Mouse (Mus musculus) spleen, embryonic (tissue): ENCODE measurements around the gene Rapgef6.

Experiments
- CTCF ChIA-PET: fragments of 350-600 bp; sonication (Branson Sonifier 250); formaldehyde crosslinking; loops from one replicate; lab custom pipeline; 2022; lab: Charles Lee

The Rapgef6 gene

GRCm38 (mm10) chr11:54729311-54729710 is 206.7 kb downstream of the Rapgef6 start:
- CTCF ChIA-PET: no interaction called here

- CTCF ChIA-PET: no interaction called here
Measured at GRCm38 (mm10) chr11:54730931-54731330, 208.3 kb downstream of the Rapgef6 start.

GRCm38 (mm10) chr11:54731367-54731766 is 208.7 kb downstream of the Rapgef6 start:
- CTCF ChIA-PET: no interaction called here

- CTCF ChIA-PET: no interaction called here
Measured at GRCm38 (mm10) chr11:54733546-54733945, 210.9 kb downstream of the Rapgef6 start.

GRCm38 (mm10) chr11:54735114-54735513 is 212.5 kb downstream of the Rapgef6 start:
- CTCF ChIA-PET: no interaction called here

GRCm38 (mm10) chr11:54736903-54737302 is 214.3 kb downstream of the Rapgef6 start:
- CTCF ChIA-PET: interaction anchor here (1.1 kb wide), 1 partner anchor 15 kb away, joined by 3 read pairs; no protein-coding TSS in a partner anchor

GRCm38 (mm10) chr11:54739012-54739750 is 216.5 kb downstream of the Rapgef6 start:
- CTCF ChIA-PET: interaction anchor here (0.5 kb wide), 1 partner anchor 405 kb away, joined by 3 read pairs; no protein-coding TSS in a partner anchor

GRCm38 (mm10) chr11:54741330-54741729 is 218.7 kb downstream of the Rapgef6 start:
- CTCF ChIA-PET: no interaction called here

- CTCF ChIA-PET: no interaction called here
Measured at GRCm38 (mm10) chr11:54744231-54744630, 221.6 kb downstream of the Rapgef6 start.
